Mouse (Mus musculus): ENCODE results near the gene C1ql1. TPM values are rescaled to one million over a fixed set of nuclear protein-coding genes. Genes with fewer than 3 reads are reported as not detected.
A peak's percentile ranks its signal among the peaks of the same experiment; 100 is the strongest.

C1ql1 gene
- polyA plus RNA-seq, 1 experiment from 2014 or later, result 0.08 TPM

- 62% methylated on average over 10 of the region's 10 CpGs for WGBS (ENCODE audit: insufficient replicate concordance)
Observed at GRCm38 (mm10) chr11:102930672-102931071, 15.8 kb downstream of the C1ql1 start.

GRCm38 (mm10) chr11:102925351-102925717 lies 21.2 kb downstream of the C1ql1 start:
- H3K27ac ChIP-seq (replicated peaks), result peak overlapping the region; percentile 94
- WGBS (ENCODE audit: insufficient replicate concordance), result under 1% methylated on average over 10 of the region's 10 CpGs
- peaks cover 17% of the 10 kb centered on the region for H3K27me3 ChIP-seq
- peak overlapping the region; percentile 82 for H3K9ac ChIP-seq
- peak overlapping the region; percentile 82 for H3K4me3 ChIP-seq (replicated peaks)
- ATAC-seq (ENCODE audit: insufficient read depth), result peak; percentile 35
- peak overlapping the region; percentile 70 for H3K4me2 ChIP-seq
- H3K4me1 ChIP-seq (replicated peaks), result peaks cover 38% of the 10 kb centered on the region
- H3K9me3 ChIP-seq (replicated peaks), result no peaks in the 10 kb centered on the region
- peaks cover 28% of the 10 kb centered on the region for H3K36me3 ChIP-seq (replicated peaks)

More at GRCm38 (mm10) chr11:102930672-102931071, 15.8 kb downstream of the C1ql1 start:
- Histone ChIP-seq H3K27me3 (peaks cover 63% of the 10 kb centered on the region), H3K36me3 (replicated peaks) (no peaks in the 10 kb centered on the region), H3K4me2 (no peak overlapping the region), H3K9ac (no peak overlapping the region), H3K4me3 (replicated peaks) (no peak overlapping the region), H3K27ac (replicated peaks) (no peak overlapping the region), H3K4me1 (replicated peaks) (peaks cover 6% of the 10 kb centered on the region; the same call in 1 of the 2 replicates), H3K9me3 (replicated peaks) (no peaks in the 10 kb centered on the region)
- ATAC-seq (ENCODE audit: insufficient read depth), result no peak

- ATAC-seq (ENCODE audit: insufficient read depth), result peak; percentile 90
- under 1% methylated on average over 62 of the region's 62 CpGs for WGBS (ENCODE audit: insufficient replicate concordance)
- Histone ChIP-seq H3K4me3 (replicated peaks) (peak within 1 kb of the TSS; percentile 82), H3K36me3 (replicated peaks) (peaks cover 34% of the 10 kb centered on the region), H3K27me3 (peaks cover 13% of the 10 kb centered on the region), H3K4me1 (replicated peaks) (peaks cover 38% of the 10 kb centered on the region), H3K9ac (peak within 1 kb of the TSS; percentile 82), H3K27ac (replicated peaks) (peak within 1 kb of the TSS; percentile 94), H3K9me3 (replicated peaks) (no peaks in the 10 kb centered on the region), H3K4me2 (peak within 1 kb of the TSS; percentile 70)
Observed at GRCm38 (mm10) chr11:102924557-102925350, 21.7 kb downstream of the C1ql1 start, which contains the start of gene Kif18b. Gene Kif18b, minus strand, starts transcription at chr11:102925124.

- no peak for ATAC-seq (ENCODE audit: insufficient read depth)
- Histone ChIP-seq H3K36me3 (replicated peaks) (peaks cover 61% of the 10 kb centered on the region), H3K4me2 (peak overlapping the region; percentile 70; the same call in 1 of the 2 replicates), H3K4me3 (replicated peaks) (no peak overlapping the region), H3K9me3 (replicated peaks) (no peaks in the 10 kb centered on the region), H3K27me3 (no peaks in the 10 kb centered on the region), H3K4me1 (replicated peaks) (peaks cover 38% of the 10 kb centered on the region), H3K27ac (replicated peaks) (no peak overlapping the region), H3K9ac (no peak overlapping the region)
- 88% methylated on average over 6 of the region's 6 CpGs for WGBS (ENCODE audit: insufficient replicate concordance)
Observed at GRCm38 (mm10) chr11:102921491-102921890, 25.0 kb downstream of the C1ql1 start.

- Histone ChIP-seq H3K27me3 (no peaks in the 10 kb centered on the region), H3K27ac (replicated peaks) (no peak overlapping the region)
- WGBS (ENCODE audit: insufficient replicate concordance), result 83% methylated on average over 4 of the region's 4 CpGs
Observed at GRCm38 (mm10) chr11:102918077-102918476, 28.4 kb downstream of the C1ql1 start.

GRCm38 (mm10) chr11:102915380-102915779 lies 31.1 kb downstream of the C1ql1 start:
- 90% methylated on average over 9 of the region's 9 CpGs for WGBS (ENCODE audit: insufficient replicate concordance)
- H3K4me3 ChIP-seq (replicated peaks), result no peak overlapping the region
- H3K9ac ChIP-seq, result no peak overlapping the region
- ATAC-seq (ENCODE audit: insufficient read depth), result no peak
- H3K27me3 ChIP-seq, result no peaks in the 10 kb centered on the region
- no peak overlapping the region for H3K27ac ChIP-seq (replicated peaks)
- H3K4me2 ChIP-seq, result no peak overlapping the region
- no peaks in the 10 kb centered on the region for H3K9me3 ChIP-seq (replicated peaks)
- H3K36me3 ChIP-seq (replicated peaks), result peaks cover 94% of the 10 kb centered on the region
- no peaks in the 10 kb centered on the region; the same call in 1 of the 2 replicates for H3K4me1 ChIP-seq (replicated peaks)

More at GRCm38 (mm10) chr11:102918077-102918476, 28.4 kb downstream of the C1ql1 start:
- Histone ChIP-seq H3K4me2 (no peak overlapping the region), H3K9ac (no peak overlapping the region), H3K4me3 (replicated peaks) (no peak overlapping the region), H3K36me3 (replicated peaks) (peaks cover 95% of the 10 kb centered on the region), H3K9me3 (replicated peaks) (no peaks in the 10 kb centered on the region), H3K4me1 (replicated peaks) (peaks cover 22% of the 10 kb centered on the region)
- ATAC-seq (ENCODE audit: insufficient read depth), result no peak

GRCm38 (mm10) chr11:102911376-102911775 lies 35.1 kb downstream of the C1ql1 start:
- no peak overlapping the region for H3K27ac ChIP-seq (replicated peaks)
- no peak overlapping the region for H3K4me3 ChIP-seq (replicated peaks)
- WGBS (ENCODE audit: insufficient replicate concordance), result 79% methylated on average over 7 of the region's 7 CpGs
- no peak overlapping the region for H3K9ac ChIP-seq
- ATAC-seq (ENCODE audit: insufficient read depth), result no peak
- no peaks in the 10 kb centered on the region for H3K9me3 ChIP-seq (replicated peaks)
- no peaks in the 10 kb centered on the region for H3K27me3 ChIP-seq
- no peak overlapping the region for H3K4me2 ChIP-seq
- peaks cover 99% of the 10 kb centered on the region for H3K36me3 ChIP-seq (replicated peaks)
- no peaks in the 10 kb centered on the region for H3K4me1 ChIP-seq (replicated peaks)

GRCm38 (mm10) chr11:102903654-102904053 lies 42.8 kb downstream of the C1ql1 start:
- Histone ChIP-seq H3K36me3 (replicated peaks) (peaks cover 50% of the 10 kb centered on the region), H3K9me3 (replicated peaks) (no peaks in the 10 kb centered on the region), H3K27ac (replicated peaks) (no peak overlapping the region), H3K27me3 (0 out of 2 replicates have a peak, but pooled peaks cover 17% of the 10 kb centered on the region), H3K9ac (no peak overlapping the region), H3K4me1 (replicated peaks) (peaks cover 8% of the 10 kb centered on the region; the same call in 1 of the 2 replicates), H3K4me2 (no peak overlapping the region), H3K4me3 (replicated peaks) (no peak overlapping the region)
- WGBS (ENCODE audit: insufficient replicate concordance), result 81% methylated on average over 7 of the region's 7 CpGs
- no peak for ATAC-seq (ENCODE audit: insufficient read depth)

GRCm38 (mm10) chr11:102902107-102902506 lies 44.4 kb downstream of the C1ql1 start:
- H3K27ac ChIP-seq (replicated peaks), result no peak overlapping the region
- peaks cover 14% of the 10 kb centered on the region for H3K4me1 ChIP-seq (replicated peaks)
- H3K9me3 ChIP-seq (replicated peaks), result no peaks in the 10 kb centered on the region
- H3K4me3 ChIP-seq (replicated peaks), result no peak overlapping the region
- no peak overlapping the region for H3K4me2 ChIP-seq
- H3K36me3 ChIP-seq (replicated peaks), result peaks cover 34% of the 10 kb centered on the region
- no peak overlapping the region for H3K9ac ChIP-seq
- ATAC-seq (ENCODE audit: insufficient read depth), result no peak
- WGBS (ENCODE audit: insufficient replicate concordance), result 71% methylated on average over 5 of the region's 5 CpGs
- H3K27me3 ChIP-seq, result peaks cover 25% of the 10 kb centered on the region

GRCm38 (mm10) chr11:102901199-102901598 lies 45.3 kb downstream of the C1ql1 start:
- H3K27ac ChIP-seq (replicated peaks), result no peak overlapping the region
- no peak overlapping the region for H3K4me2 ChIP-seq
- H3K36me3 ChIP-seq (replicated peaks), result peaks cover 25% of the 10 kb centered on the region
- no peaks in the 10 kb centered on the region for H3K9me3 ChIP-seq (replicated peaks)
- WGBS (ENCODE audit: insufficient replicate concordance), result 41% methylated on average over 4 of the region's 4 CpGs
- peaks cover 23% of the 10 kb centered on the region for H3K4me1 ChIP-seq (replicated peaks)
- no peak for ATAC-seq (ENCODE audit: insufficient read depth)
- H3K4me3 ChIP-seq (replicated peaks), result no peak overlapping the region
- peaks cover 34% of the 10 kb centered on the region for H3K27me3 ChIP-seq
- no peak overlapping the region for H3K9ac ChIP-seq

- peaks cover 21% of the 10 kb centered on the region for H3K36me3 ChIP-seq (replicated peaks)
- peaks cover 38% of the 10 kb centered on the region for H3K27me3 ChIP-seq
- H3K4me3 ChIP-seq (replicated peaks), result no peak within 1 kb of the TSS
- H3K4me1 ChIP-seq (replicated peaks), result peaks cover 26% of the 10 kb centered on the region
- no peak within 1 kb of the TSS for H3K9ac ChIP-seq
- 6% methylated on average over 7 of the region's 7 CpGs for WGBS (ENCODE audit: insufficient replicate concordance)
- ATAC-seq (ENCODE audit: insufficient read depth), result no peak
- H3K27ac ChIP-seq (replicated peaks), result no peak within 1 kb of the TSS
- H3K9me3 ChIP-seq (replicated peaks), result no peaks in the 10 kb centered on the region
- no peak within 1 kb of the TSS for H3K4me2 ChIP-seq
Observed at GRCm38 (mm10) chr11:102900763-102901162, 45.7 kb downstream of the C1ql1 start, which contains the start of gene Gfap. Gene Gfap, minus strand, starts transcription at chr11:102900912.
